Mouse (Mus musculus) heart, adult 2 months (tissue): ENCODE measurements around the gene Esf1.

Experiments
- CTCF ChIP-seq: fragments of 200-600 bp; IDR thresholded peaks from 2 replicates; pipeline ENCODE4 v1.8.1; 2022; ENCODE audit warnings: antibody characterized with exemption, mild to moderate bottlenecking, moderate library complexity
- POLR2A ChIP-seq: fragments of 200-500 bp; IDR thresholded peaks from 2 replicates; pipeline ENCODE4 v1.6.1; 2011; ENCODE audit warnings: mild to moderate bottlenecking, low read depth, low read length, control low read depth; ENCODE audit not compliant: insufficient read depth

GRCm38 (mm10) chr2:140202573-140202972 is 32.2 kb upstream of the Esf1 start:
- TF ChIP-seq POLR2A (no peak), CTCF (no peak)
